Mouse (Mus musculus) hindbrain, embryonic 12.5 days (tissue): ENCODE data around the gene 1810049J17Rik. TPM values are rescaled to one million over a fixed set of nuclear protein-coding genes. Genes with fewer than 3 reads are reported as not detected.
"Not testable (repeated sequence)": the region's sequence is repeated elsewhere in the genome, so short reads cannot be mapped to it uniquely, and the experiment has no call there.

Source experiments
- ATAC-seq: fragments of 200-750 bp; cut with Nextera tagmentation; 2 replicates; pipeline ENCODE4 v1.8.0; 2017; ENCODE audit warnings: moderate TSS enrichment; ENCODE audit not compliant: low FRiP score
- H3K27ac ChIP-seq: fragments of 300-500 bp; sonication (generic); 2 replicates; pipeline ENCODE4 v1.5.1; 2016; ENCODE audit warnings: mild to moderate bottlenecking
- H3K27me3 ChIP-seq: fragments of 300-500 bp; sonication (generic); 2 replicates; pipeline ENCODE4 v1.6.1; 2016; ENCODE audit warnings: mild to moderate bottlenecking
- H3K36me3 ChIP-seq: fragments of 300-500 bp; sonication (generic); 2 replicates; pipeline ENCODE4 v1.6.1; 2016; ENCODE audit warnings: mild to moderate bottlenecking
- H3K4me1 ChIP-seq: fragments of 300-500 bp; sonication (generic); 2 replicates; pipeline ENCODE4 v1.6.1; 2016
- H3K4me2 ChIP-seq: fragments of 300-500 bp; sonication (generic); replicated peaks from 2 replicates; pipeline ENCODE4 v1.6.1; 2016; ENCODE audit warnings: mild to moderate bottlenecking
- H3K4me3 ChIP-seq: fragments of 300-500 bp; sonication (generic); 2 replicates; pipeline ENCODE4 v1.5.1; 2016; ENCODE audit warnings: mild to moderate bottlenecking
- H3K9ac ChIP-seq: fragments of 300-500 bp; sonication (generic); 2 replicates; pipeline ENCODE4 v1.6.1; 2016; ENCODE audit warnings: mild to moderate bottlenecking, moderate library complexity
- H3K9me3 ChIP-seq: fragments of 300-500 bp; sonication (generic); replicated peaks from 2 replicates; pipeline ENCODE4 v1.6.1; 2016; ENCODE audit warnings: mild to moderate bottlenecking
- WGBS: fragments of 180-500 bp; shearing (Covaris S2); methylation state at CpG from one replicate; pipeline ENCODE4 v1.1.7; 2016; 5-methylcytosine and 5-hydroxymethylcytosine counted together
- polyA plus RNA-seq: library from polyadenylated mRNA; unstranded; fragments of >200 nt; fragmentation: Nextera tagmentation; extraction: Ambion mirVana; gene quantifications from 2 replicates; pipeline ENCODE4 v1.2.1, GENCODE M21; 2016

The 1810049J17Rik gene
- polyA plus RNA-seq: 0.80 and 1.1 TPM in 2 replicates

- Histone ChIP-seq H3K4me1 (peaks cover 25% of the 10 kb centered on the region), H3K4me2 (peak within 1 kb of the TSS; percentile 70), H3K9me3 (no peaks in the 10 kb centered on the region), H3K9ac (peak within 1 kb of the TSS; percentile 99), H3K27me3 (peaks cover 17% of the 10 kb centered on the region; the same call in 1 of the 2 replicates), H3K4me3 (peak within 1 kb of the TSS; percentile 98), H3K27ac (peak within 1 kb of the TSS; percentile 96), H3K36me3 (no peaks in the 10 kb centered on the region)
- ATAC-seq: peak; percentile 36
- WGBS: under 1% methylated on average over 68 of the region's 70 CpGs
Measured at GRCm38 (mm10) chr15:12321788-12322621, at the start of gene 1810049J17Rik. Gene 1810049J17Rik (minus strand): TSS chr15:12321899.

- WGBS: 5% methylated on average over 8 of the region's 8 CpGs
- no peak overlapping the region for H3K9ac ChIP-seq
Measured at GRCm38 (mm10) chr15:12371183-12371582, 49.5 kb upstream of the 1810049J17Rik start.

GRCm38 (mm10) chr15:12370096-12370495, 48.4 kb upstream of the 1810049J17Rik start:
- Histone ChIP-seq H3K9ac (no peak overlapping the region), H3K36me3 (no peaks in the 10 kb centered on the region), H3K27ac (no peak overlapping the region), H3K4me2 (no peak overlapping the region), H3K9me3 (no peaks in the 10 kb centered on the region), H3K4me3 (no peak overlapping the region), H3K4me1 (peaks cover 25% of the 10 kb centered on the region), H3K27me3 (peaks cover 7% of the 10 kb centered on the region; the same call in 1 of the 2 replicates)
- ATAC-seq: no peak
- WGBS: 97% methylated on average over 3 of the region's 3 CpGs

More at GRCm38 (mm10) chr15:12371183-12371582, 49.5 kb upstream of the 1810049J17Rik start:
- peaks cover 22% of the 10 kb centered on the region for H3K4me1 ChIP-seq
- H3K9me3 ChIP-seq: no peaks in the 10 kb centered on the region
- H3K36me3 ChIP-seq: no peaks in the 10 kb centered on the region
- no peak overlapping the region for H3K27ac ChIP-seq
- H3K4me2 ChIP-seq: no peak overlapping the region
- peak; percentile 37; the same call in 1 of the 2 replicates for ATAC-seq
- peaks cover 7% of the 10 kb centered on the region; the same call in 1 of the 2 replicates for H3K27me3 ChIP-seq
- no peak overlapping the region for H3K4me3 ChIP-seq

- peaks cover 5% of the 10 kb centered on the region; the same call in 1 of the 2 replicates for H3K27me3 ChIP-seq
- H3K9me3 ChIP-seq: no peaks in the 10 kb centered on the region
- WGBS: 92% methylated on average over 4 of the region's 4 CpGs
- no peaks in the 10 kb centered on the region for H3K36me3 ChIP-seq
- ATAC-seq: no peak
- H3K4me3 ChIP-seq: no peak overlapping the region
- peaks cover 25% of the 10 kb centered on the region for H3K4me1 ChIP-seq
- H3K9ac ChIP-seq: no peak overlapping the region
- no peak overlapping the region for H3K4me2 ChIP-seq
- H3K27ac ChIP-seq: no peak overlapping the region
Measured at GRCm38 (mm10) chr15:12368850-12369249, 47.2 kb upstream of the 1810049J17Rik start.

GRCm38 (mm10) chr15:12368357-12368756, 46.7 kb upstream of the 1810049J17Rik start:
- H3K4me2 ChIP-seq: no peak overlapping the region
- 68% methylated on average over 11 of the region's 11 CpGs for WGBS
- H3K27me3 ChIP-seq: peaks cover 1% of the 10 kb centered on the region; the same call in 1 of the 2 replicates
- H3K27ac ChIP-seq: no peak overlapping the region
- no peaks in the 10 kb centered on the region for H3K9me3 ChIP-seq
- H3K36me3 ChIP-seq: no peaks in the 10 kb centered on the region
- no peak for ATAC-seq
- H3K4me3 ChIP-seq: no peak overlapping the region
- peaks cover 25% of the 10 kb centered on the region for H3K4me1 ChIP-seq
- no peak overlapping the region for H3K9ac ChIP-seq

GRCm38 (mm10) chr15:12367306-12368080, 45.8 kb upstream of the 1810049J17Rik start:
- Histone ChIP-seq H3K4me1 (peaks cover 25% of the 10 kb centered on the region), H3K27me3 (no peaks in the 10 kb centered on the region), H3K36me3 (no peaks in the 10 kb centered on the region), H3K27ac (peak overlapping the region; percentile 14; the same call in 1 of the 2 replicates), H3K4me2 (no peak overlapping the region), H3K4me3 (no peak overlapping the region), H3K9me3 (no peaks in the 10 kb centered on the region), H3K9ac (no peak overlapping the region)
- no peak for ATAC-seq
- 58% methylated on average over 13 of the region's 13 CpGs for WGBS

GRCm38 (mm10) chr15:12366580-12367305, 45.0 kb upstream of the 1810049J17Rik start:
- H3K27me3 ChIP-seq, H3K9me3 ChIP-seq, H3K4me3 ChIP-seq, H3K4me2 ChIP-seq, H3K9ac ChIP-seq, ATAC-seq, H3K36me3 ChIP-seq: not testable (repeated sequence)
- 92% methylated on average over 11 of the region's 11 CpGs for WGBS
- Histone ChIP-seq H3K4me1 (peaks cover 25% of the 10 kb centered on the region), H3K27ac (peak overlapping the region; percentile 62)

GRCm38 (mm10) chr15:12366072-12366469, 44.4 kb upstream of the 1810049J17Rik start:
- 29% methylated on average over 3 of the region's 3 CpGs for WGBS
- peaks cover 25% of the 10 kb centered on the region for H3K4me1 ChIP-seq
- no peak overlapping the region for H3K4me3 ChIP-seq
- peak overlapping the region; percentile 62 for H3K27ac ChIP-seq
- ATAC-seq: peak; percentile 94
- no peaks in the 10 kb centered on the region for H3K9me3 ChIP-seq
- H3K9ac ChIP-seq: no peak overlapping the region
- no peaks in the 10 kb centered on the region for H3K27me3 ChIP-seq
- no peak overlapping the region for H3K4me2 ChIP-seq
- no peaks in the 10 kb centered on the region for H3K36me3 ChIP-seq

- no peaks in the 10 kb centered on the region for H3K36me3 ChIP-seq
- no peak overlapping the region for H3K4me3 ChIP-seq
- H3K27me3 ChIP-seq: no peaks in the 10 kb centered on the region
- peak overlapping the region; percentile 62 for H3K27ac ChIP-seq
- no peak for ATAC-seq
- H3K9me3 ChIP-seq: no peaks in the 10 kb centered on the region
- 68% methylated on average over 15 of the region's 15 CpGs for WGBS
- no peak overlapping the region for H3K9ac ChIP-seq
- H3K4me2 ChIP-seq: no peak overlapping the region
- H3K4me1 ChIP-seq: peaks cover 25% of the 10 kb centered on the region
Measured at GRCm38 (mm10) chr15:12365416-12366071, 43.8 kb upstream of the 1810049J17Rik start.

GRCm38 (mm10) chr15:12364096-12364495, 42.4 kb upstream of the 1810049J17Rik start:
- ATAC-seq: no peak

GRCm38 (mm10) chr15:12362701-12363040, 41.0 kb upstream of the 1810049J17Rik start:
- H3K9ac ChIP-seq: no peak overlapping the region
- H3K27me3 ChIP-seq: no peaks in the 10 kb centered on the region
- ATAC-seq: no peak
- no peaks in the 10 kb centered on the region for H3K36me3 ChIP-seq
- WGBS: 90% methylated on average over 6 of the region's 6 CpGs
- no peak overlapping the region for H3K27ac ChIP-seq
- no peak overlapping the region for H3K4me3 ChIP-seq
- H3K4me2 ChIP-seq: no peak overlapping the region
- no peaks in the 10 kb centered on the region for H3K9me3 ChIP-seq
- H3K4me1 ChIP-seq: peaks cover 20% of the 10 kb centered on the region

More at GRCm38 (mm10) chr15:12364096-12364495, 42.4 kb upstream of the 1810049J17Rik start:
- Histone ChIP-seq H3K4me1 (peaks cover 25% of the 10 kb centered on the region), H3K27ac (no peak overlapping the region), H3K4me2 (no peak overlapping the region), H3K4me3 (no peak overlapping the region), H3K9ac (no peak overlapping the region), H3K27me3 (no peaks in the 10 kb centered on the region), H3K36me3 (no peaks in the 10 kb centered on the region), H3K9me3 (no peaks in the 10 kb centered on the region)
- WGBS: 88% methylated on average over 4 of the region's 4 CpGs
